In genomic region chr7:25297454-25298325, GRCm38 (mm10) we compare ENCODE assay signal across 7 mouse cellular contexts. TPM values are rescaled to one million over a fixed set of nuclear protein-coding genes. Genes with fewer than 3 reads are reported as not detected.
DNase-seq lines count a peak whose midpoint lies in the region; ATAC-seq lines count a peak whose summit lies in the region.

Gene Pafah1b3, minus strand, starts transcription at chr7:25297986.

- peak; percentile 93 for ATAC-seq in intestine, embryonic 15.5 days
- peak; percentile 64 for ATAC-seq in megakaryocyte-erythroid progenitor cell, adult 5-6 weeks (replicated peaks; ENCODE audit: low FRiP score, low TSS enrichment, poor library complexity, severe bottlenecking)

- intact Hi-C loops in left cerebral cortex, postnatal 14 days (cut with DNase I), result no loop called here

- under 1% methylated on average over 52 of the region's 52 CpGs for WGBS in intestine, embryonic 15.5 days

- H3K4me2 ChIP-seq in intestine, embryonic 15.5 days (replicated peaks), result peak within 1 kb of the TSS; percentile 75

- H3K36me3 ChIP-seq in intestine, embryonic 15.5 days, result peaks cover 19% of the 10 kb centered on the region

- H3K4me3 ChIP-seq in intestine, embryonic 15.5 days (replicated peaks), result peak within 1 kb of the TSS; percentile 82

- H3K4me1 ChIP-seq in intestine, embryonic 15.5 days (replicated peaks), result peaks cover 5% of the 10 kb centered on the region; the same call in 1 of the 2 replicates

- H3K27ac ChIP-seq in intestine, embryonic 15.5 days, result peak within 1 kb of the TSS; percentile 99

- DNase-seq in adrenal gland, adult (ENCODE audit: inconsistent age in 2 of 2, low spot score in 1 of 2), result peak; percentile 85 to 92
- DNase-seq in cerebellum, postnatal 4 days (ENCODE audit: low spot score in 2 of 2), result peak; percentile 63 to 85
- DNase-seq in frontal cortex, postnatal 36 days (ENCODE audit: low spot score in 2 of 2), result peak; percentile 81 to 87
- peak; percentile 86 to 94 for DNase-seq in left cerebral cortex, postnatal 14 days (ENCODE audit: low spot score in 2 of 2)
- peak; percentile 81 to 85 for DNase-seq in right cerebral cortex, postnatal 36 days (ENCODE audit: low spot score in 2 of 2)

- H3K9me3 ChIP-seq in intestine, embryonic 15.5 days, result no peaks in the 10 kb centered on the region

- no peaks in the 10 kb centered on the region for H3K27me3 ChIP-seq in intestine, embryonic 15.5 days (replicated peaks)

- H3K9ac ChIP-seq in intestine, embryonic 15.5 days, result peak within 1 kb of the TSS; percentile 89

RNA-seq across cellular contexts. Expression of gene Pafah1b3, which starts in this region (rescaled TPM):
- 173 TPM in 2 replicates for polyA plus RNA-seq in intestine, embryonic 15.5 days (2015; fragmentation: Nextera tagmentation; extraction: Ambion mirVana)
- 10 to 100 TPM; 25.2 to 32.2 TPM for total RNA-seq in left cerebral cortex, postnatal 14 days (2021)
- total RNA-seq in megakaryocyte-erythroid progenitor cell, adult 5-6 weeks (2014; fragmentation: Nextera tagmentation), result 22.0 and 23.2 TPM in 2 replicates
- 12.8 and 26.3 TPM in 2 replicates for total RNA-seq in megakaryocyte-erythroid progenitor cell, adult 5-6 weeks (2017)

Comparison
In these comparisons a context has a peak if more than half of its experiments do, and no peak if none do; other contexts are left out.
1. Peak in every context shown above with its lines: DNase-seq, ATAC-seq, H3K4me3 ChIP-seq and H3K27ac ChIP-seq.